Mouse (Mus musculus) cerebellum, adult (tissue): ENCODE measurements at regions not wholly inside any gene's neighbourhood (a gene's known extent, or its start where the extent isn't known, plus 50 kb on each side); places are given as distances from the start of the nearest gene placed in this dataset.
A peak's percentile ranks its signal among the peaks of the same experiment; 100 is the strongest.
"Not testable (repeated sequence)": the region's sequence is repeated elsewhere in the genome, so short reads cannot be mapped to it uniquely, and the experiment has no call there.

Experiments used
- ATAC-seq: cut with Nextera tagmentation; 2 replicates; pipeline ENCODE4 v1.9.2; 2017; ENCODE audit warnings: mild to moderate bottlenecking, moderate library complexity, mixed read lengths; ENCODE audit not compliant: insufficient number of reproducible peaks, low FRiP score, low TSS enrichment

DNA sequence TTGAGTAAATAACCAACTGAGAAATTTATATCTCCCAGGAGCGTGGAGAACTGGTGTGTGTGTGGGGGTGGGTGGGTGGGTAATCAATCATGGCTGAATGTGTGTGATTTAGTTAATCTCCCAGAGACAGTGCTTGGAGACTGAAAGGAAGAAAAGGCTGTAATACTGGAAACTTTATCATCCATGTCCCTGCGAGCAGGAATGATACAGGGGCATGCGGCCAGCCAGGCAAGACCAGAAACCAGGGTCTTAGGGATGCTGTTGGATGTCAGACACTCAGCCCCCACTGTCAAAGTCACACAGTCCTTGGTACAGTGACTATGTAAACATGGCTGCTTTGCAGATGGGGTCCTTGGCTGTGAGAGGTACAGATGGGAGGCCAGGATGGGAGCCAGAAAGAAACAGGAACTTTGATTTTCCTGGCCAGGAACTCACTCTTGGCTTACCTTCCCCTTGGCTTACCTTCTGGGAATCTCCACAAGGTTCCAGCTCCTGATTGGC, 244.3 kb upstream of the Dpp6 start:
- ATAC-seq, result peak; percentile 85

DNA sequence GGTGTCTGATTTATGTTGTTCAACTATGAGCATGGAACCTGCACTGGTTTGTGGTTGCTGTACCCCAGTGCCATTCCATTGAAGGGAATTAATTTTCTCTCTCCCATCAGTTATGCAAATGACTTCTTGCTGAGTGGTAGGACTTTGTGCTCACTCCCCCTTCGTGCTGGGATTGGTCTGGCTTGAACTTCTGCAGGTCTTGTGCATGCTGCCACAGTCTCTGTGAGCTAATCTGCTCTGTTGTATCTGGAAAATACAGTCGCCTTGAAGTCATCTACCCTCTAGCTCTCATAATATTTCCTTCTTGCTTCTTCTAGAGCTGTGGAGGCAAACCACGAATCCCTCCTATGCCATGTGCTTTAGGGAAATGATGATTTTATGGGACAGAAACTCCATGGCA, 243.6 kb upstream of the Dpp6 start:
- ATAC-seq, result peak; percentile 45; the same call in 1 of the 2 replicates

DNA sequence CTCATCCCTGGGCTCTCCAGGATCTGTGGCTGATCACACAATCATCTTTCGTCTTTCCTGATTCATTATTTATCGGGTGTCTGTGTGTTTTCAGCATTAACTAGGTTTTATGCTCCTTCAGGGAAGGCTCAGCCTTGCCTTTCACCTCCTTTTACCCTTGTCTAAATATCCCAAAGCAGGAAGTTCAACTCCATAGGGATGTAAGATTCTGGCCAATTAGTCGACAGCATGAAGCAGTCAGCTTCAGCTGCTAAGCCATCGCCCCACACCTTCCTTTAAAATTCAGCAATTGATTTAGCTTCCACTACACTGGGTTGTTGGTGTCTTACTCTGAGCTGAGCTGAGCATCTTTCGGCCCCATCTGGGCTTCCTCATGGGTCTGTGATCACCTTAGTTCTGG, 230.9 kb upstream of the Dpp6 start:
- no peak for ATAC-seq

DNA sequence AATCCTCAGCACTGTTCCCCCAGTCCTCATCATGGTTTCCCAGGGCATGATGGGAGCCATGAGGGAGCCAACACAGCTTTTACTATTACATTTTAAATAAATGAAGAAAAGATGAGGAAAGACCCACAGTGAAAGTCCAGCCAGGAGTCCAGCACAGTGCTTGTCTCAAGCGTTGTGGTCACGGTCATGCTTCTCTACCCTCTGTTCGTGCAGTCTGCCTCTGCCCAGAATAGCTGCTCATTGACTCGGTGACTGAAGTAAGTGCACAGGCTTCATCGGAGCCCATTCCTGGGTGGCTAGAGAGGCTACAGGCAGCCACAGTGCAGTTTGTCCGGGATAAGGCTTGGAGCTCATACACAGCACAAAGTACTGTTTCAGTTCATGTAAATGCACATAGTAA, 226.1 kb upstream of the Dpp6 start:
- no peak for ATAC-seq

DNA sequence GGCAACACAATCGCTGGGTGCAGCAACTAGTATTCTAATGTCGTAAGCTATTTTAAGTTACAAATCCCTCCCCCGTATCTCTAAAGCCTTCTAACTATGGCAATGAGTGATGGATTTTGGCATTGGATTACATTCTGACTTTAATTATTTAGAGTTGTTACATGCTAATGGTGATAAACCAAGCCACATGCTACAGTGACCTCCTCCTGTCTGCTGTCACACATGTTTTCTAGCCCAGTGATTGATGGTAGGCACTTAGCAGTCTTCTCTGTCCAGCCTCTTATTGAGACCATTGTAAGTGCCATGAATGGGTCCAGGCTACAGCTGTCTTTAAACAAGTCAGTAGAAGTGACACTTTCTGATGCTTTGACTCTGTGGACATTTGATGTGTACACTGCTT, 224.7 kb upstream of the Dpp6 start:
- ATAC-seq, result no peak

DNA sequence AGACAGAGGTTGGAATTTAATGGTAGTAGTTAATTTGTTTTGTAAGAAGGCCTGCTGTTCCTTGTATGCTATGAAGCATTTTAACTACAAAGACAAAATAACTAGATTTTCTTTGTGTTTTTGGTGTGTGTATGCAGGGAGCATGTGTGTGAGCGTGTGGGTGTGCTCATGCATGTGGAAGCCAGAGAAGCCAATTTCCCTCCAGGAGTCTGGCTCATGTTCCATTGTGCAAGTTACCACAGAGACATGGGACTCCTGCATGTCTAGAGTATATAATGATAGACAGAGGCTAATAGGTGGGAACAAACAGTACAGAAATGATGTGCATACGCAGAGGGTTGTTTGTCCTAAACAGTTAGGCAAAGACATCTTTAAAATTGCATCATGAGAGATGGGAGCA, 219.0 kb upstream of the Dpp6 start:
- no peak for ATAC-seq

DNA sequence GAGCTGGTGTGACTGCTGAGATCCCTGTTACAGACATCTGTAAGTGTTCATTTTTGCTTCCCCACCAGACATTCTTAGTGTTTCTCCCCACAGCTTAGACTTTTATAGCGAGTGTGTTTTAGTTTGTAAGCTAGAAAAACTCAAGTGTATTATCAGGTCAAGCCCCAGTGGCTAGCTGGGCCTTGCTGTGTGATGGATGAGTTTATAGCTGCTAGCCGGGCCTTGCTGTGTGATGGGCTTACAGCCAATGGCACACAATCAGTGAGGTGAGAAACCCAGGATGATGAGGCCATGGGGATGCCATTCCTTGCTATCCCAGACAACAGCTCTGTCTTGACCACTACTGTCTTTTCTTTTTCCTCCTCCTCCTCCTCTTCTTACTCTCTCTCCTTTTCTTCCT, 197.7 kb upstream of the Dpp6 start:
- ATAC-seq, result no peak

DNA sequence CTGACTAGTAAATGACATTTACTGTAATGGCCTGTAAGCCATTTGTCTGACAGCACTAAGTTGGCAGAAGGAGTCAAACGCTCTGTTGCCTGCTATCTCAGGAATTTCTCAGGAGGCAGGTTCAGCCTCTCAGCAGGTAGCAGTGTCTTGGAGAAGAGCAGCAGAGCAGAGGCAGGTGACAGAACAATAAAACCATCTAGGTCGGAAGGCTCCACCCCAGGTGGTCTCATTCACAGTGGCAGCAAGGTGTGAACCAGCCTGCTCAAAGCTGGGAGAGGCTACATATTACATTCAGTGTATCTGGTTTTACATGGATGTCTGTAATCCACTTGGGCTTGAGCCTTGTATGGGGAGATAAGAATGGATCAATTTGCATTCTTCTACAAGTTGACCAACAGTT, 194.9 kb upstream of the Dpp6 start:
- ATAC-seq, result no peak

DNA sequence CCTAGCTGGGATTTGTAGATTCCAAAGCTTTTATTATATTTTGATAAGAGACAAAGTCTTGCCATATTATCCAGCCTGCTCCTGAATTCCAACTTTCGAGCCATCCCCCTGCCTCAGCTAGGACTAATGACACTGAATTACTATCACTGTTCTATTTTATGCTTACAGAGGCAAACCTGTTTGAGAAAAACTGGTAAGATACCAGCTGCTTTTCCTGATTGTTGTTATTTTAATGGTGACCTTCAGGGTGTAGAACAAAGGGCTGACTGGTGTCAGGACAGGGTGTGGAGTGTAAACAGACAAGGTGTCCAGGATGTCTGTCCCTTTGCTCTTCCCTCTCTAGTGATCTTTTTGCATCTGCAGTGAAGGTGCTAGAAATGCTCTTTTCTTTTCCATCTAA, 145.5 kb upstream of the Dpp6 start:
- no peak for ATAC-seq

DNA sequence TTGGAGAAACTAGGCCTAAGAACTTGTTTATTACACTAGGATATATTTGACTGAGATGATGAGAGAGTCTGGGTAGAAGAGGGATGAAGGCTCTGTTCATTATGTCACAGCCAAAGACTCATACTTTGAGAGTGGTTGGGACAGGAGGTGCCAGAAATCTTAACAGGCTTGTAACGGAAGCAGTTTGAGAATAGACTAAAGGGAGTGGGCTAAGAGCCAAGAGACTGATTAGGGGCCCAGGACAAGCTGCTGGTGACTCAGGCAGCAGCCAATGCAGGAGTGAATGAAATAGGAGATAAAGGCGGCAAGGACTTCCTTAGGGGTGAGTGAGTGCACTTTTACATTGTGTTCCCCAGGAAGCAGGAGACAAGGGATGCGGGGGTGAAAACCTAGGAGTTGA, 127.2 kb upstream of the Dpp6 start:
- ATAC-seq, result no peak

DNA sequence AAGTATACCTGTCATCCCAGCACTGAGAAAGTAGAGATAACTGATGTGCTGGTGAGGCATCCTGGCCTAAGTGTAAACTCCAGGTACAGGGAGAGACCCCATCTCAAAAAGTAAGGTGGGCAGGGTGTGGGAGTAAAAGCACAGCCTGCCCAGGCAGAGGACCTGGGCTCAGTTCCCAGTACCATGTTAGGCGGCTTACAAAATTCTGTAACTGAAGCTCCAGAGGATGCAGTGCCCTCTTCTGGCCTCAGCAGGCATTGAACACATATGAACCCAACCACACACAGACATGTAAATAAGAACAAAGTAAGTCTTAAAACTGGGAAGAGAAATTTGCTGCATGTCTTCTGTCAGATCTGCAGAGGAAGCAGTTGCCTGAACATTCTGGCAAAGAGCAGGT, 125.9 kb upstream of the Dpp6 start:
- ATAC-seq, result no peak

DNA sequence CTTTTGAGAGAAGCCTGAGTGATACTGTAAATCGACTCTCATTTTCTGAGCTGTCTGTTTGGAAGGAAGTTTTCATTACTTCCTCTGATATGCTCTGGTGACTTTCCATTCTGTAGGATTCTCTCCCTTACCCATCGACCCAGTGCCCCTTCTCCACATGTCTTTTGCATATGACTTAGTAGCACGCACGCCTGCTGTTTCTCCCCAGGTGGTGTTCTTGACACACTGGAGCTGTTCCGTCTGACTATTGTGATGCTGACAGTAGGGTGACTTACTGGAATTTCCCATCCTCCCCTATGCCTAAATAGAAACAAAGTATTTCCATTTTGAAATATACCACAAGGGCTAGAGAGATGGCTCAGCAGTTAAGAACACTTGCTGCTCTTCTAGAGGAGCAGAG, 125.0 kb upstream of the Dpp6 start:
- no peak for ATAC-seq

DNA sequence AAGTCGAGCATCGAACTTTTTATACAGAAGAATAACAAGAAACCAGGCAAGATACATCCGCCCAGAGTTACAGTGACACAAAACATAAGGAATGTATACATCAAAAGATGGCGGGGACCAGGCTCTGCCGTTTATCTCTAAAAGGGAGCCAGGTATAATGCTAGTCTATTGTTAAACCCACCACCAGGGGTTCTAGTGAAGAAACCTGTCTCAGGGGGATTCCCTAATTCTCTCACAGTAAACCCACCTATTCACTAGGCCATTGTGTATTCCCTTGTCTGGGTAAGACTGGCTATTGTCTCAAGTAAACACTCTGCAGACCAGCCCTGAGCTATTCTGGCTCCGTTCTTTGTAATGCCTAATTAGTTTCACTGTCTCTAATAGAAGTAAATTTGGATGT, 113.4 kb upstream of the Dpp6 start:
- not testable (repeated sequence) for ATAC-seq

DNA sequence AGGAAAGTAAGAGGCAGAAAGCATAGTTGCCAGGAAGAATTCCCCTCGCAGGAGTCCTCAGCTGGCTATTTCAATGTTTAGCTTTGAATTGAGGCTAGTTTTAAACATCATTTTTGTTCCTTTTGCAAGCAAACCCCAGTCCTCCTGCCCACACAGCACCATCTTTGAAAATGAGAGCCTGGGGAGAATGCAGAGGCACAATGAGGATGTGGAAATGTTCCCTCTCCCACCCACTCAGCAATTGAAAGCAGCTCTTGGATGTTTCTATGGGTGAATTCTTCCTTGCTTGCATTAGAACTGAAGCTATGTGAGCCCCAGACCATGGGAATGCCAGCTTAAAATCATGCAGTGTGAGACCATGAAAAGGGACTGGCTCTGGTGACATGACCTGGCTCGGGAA, 109.3 kb upstream of the Dpp6 start:
- no peak for ATAC-seq

DNA sequence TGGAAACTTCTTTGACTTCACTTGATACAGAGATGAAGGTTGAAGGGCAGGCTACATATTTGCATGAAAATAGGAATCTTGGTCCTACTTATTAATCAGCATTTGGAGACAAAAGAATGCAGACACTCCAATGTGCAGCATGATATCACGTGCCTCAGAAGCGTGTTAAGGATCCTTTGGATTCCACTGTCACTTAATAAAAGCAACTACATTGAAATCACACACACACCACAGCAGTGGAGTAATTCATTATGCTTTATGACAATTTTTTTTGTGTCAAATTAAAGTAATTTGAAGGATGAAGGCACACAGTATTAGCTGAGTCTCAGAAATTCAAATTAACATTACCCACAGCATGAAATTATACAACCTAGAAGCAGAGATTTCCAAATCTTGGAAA, 92.5 kb upstream of the Dpp6 start:
- no peak for ATAC-seq

DNA sequence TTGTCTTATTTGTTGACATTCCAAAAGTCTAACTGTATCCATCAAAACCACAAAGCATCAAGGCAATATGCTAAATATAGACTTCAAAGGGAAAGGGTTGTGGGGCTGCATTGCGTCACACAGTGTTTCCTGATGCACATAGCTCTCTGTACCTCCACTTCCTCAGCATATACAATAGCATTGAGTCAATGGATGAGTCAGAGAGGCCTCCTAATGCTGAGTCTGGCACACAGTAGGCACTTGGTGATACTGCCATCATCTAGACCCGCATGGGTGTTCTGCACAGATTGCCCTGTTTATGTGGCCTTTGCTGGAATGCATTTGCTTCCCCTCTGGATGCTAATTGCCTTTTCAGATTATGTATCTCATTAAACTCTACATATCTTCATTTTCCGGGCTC, 91.0 kb upstream of the Dpp6 start:
- no peak for ATAC-seq

DNA sequence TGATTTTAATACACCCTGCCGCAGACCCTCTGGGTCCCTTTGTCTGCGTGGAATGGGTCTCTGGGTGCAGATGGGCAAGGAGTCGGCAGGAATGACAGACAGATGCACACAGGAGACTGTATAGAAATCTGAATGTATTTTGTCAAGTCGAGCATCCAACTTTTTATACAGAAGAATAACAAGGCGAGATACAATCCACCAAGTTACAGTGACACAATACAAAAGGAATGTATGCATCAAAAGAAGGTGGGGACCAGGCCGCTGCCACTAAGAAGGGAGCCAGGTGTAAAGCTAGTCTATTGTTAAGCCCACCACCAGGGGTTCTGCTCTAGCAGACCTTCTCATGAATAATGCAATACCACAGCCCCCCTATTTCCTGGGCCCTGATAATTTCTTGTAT, 65.8 kb upstream of the Dpp6 start:
- not testable (repeated sequence) for ATAC-seq

DNA sequence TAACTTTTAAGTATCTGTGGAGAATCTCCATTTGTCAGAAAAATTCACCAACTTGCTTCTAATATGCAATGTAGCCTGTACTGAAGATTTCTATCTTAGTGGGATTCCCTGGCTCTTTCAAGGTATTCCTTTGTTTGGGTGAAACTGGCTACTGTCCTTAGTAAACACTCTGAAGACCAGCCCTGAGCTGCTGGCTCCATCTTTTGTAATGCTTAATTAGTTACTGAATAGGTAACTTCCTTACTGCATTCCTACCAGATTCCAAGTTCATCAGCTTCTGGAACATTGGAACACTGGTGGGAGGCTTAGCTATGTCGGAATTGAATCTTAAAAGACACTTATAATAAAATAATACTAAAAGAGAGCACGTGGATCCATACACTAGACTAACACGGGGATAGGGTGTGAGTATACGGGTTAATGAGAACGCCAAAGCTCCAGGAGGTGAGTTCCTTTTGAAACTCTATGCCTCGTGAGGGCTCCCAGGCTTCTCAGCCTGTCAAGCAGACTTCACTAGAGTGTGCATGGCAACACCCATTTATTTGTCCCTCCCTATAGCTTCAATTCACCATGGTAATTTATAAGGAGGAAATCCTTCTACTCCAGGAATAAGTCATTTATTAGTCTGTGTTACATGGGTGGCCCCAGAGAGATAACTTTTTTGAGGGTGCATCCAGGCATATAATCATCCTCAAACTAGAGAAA, 65.2 kb upstream of the Dpp6 start:
- ATAC-seq, result not testable (repeated sequence)

DNA sequence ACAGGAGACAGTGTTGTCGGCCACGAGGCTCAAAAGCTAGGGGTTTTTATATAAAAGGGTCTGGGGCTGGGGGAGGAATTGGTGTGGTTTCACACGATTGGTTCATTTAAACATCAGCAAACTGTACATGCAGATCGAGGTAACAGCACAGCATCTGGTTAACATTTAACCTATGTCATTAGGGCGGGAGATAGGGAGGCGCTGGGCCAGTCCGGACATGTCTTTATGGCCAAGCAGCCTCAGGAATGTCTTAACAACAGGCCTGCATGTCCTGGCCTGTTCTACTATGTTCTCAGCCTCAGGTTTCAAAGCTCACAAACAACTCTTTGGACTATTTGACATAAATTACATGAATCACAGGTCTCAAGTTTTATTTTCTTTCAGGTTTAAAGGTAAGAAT, 62.9 kb upstream of the Dpp6 start:
- not testable (repeated sequence) for ATAC-seq
